Mouse (Mus musculus) cerebellum, adult 2 months (tissue): ENCODE results near the gene Ropn1l.

ENCODE experiments used
- CTCF ChIP-seq: fragments of 200-500 bp; IDR thresholded peaks from 2 replicates; pipeline ENCODE4 v1.5.1; 2011; ENCODE audit warnings: low read depth, mild to moderate bottlenecking, control low read depth, low read length, moderate library complexity, borderline replicate concordance; ENCODE audit not compliant: insufficient read depth
- POLR2A ChIP-seq: fragments of 200-500 bp; IDR thresholded peaks from 2 replicates; pipeline ENCODE4 v1.6.1; 2011; ENCODE audit warnings: low read length, control low read depth, borderline replicate concordance; ENCODE audit not compliant: insufficient read depth

GRCm38 (mm10) chr15:31414179-31414898 lies 39.2 kb downstream of the Ropn1l start:
- TF ChIP-seq POLR2A (no peak), CTCF (no peak)
